Mouse (Mus musculus): ENCODE results near the gene Rtl10.

DNA sequence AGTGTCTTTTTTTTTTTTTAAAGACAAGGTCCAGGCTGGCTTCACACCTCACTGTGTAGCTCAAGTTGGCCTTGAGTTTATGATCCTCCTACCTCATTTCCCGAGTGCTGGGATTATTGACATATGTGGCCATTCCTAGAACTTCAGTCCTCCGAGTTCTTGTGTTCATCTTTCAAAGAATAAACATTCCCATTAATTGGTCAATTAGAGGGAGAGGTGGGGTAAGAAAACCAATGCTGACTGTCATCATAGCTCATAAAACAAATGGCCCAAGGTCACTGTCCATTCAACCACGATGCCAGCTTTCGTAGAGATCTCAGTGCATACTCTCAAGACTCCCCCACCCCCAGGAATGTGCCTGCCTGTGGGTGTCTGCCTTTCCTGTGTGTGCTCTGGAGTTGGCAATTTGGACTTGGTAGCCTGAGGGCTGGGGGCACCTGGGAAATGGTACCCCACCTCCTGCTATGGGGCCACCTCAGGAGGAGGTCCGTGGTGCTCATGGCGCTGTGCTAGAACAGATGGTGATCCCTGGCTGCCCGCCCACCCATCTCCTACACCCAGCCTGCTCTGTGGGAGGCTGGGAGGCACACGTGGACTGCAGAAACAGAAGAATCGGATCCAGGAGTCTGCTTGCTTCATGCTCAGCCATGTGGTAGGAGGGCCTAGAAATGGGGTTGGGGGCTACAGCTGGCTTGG is 47.1 kb upstream of the Rtl10 start:
- TF ChIP-seq POLR2A (IDR thresholded peaks at IDR 0.05; ENCODE audit: low read depth, low read length), result no peak
- TF ChIP-seq CTCF (IDR thresholded peaks at IDR 0.05; ENCODE audit: extremely low read depth, insufficient read length, insufficient replicate concordance, low read depth, low read length), result no peak

Measured in small intestine, adult 2 months (tissue).